Mouse (Mus musculus) brain, embryonic 14.5 days (tissue): ENCODE measurements at regions not wholly inside any gene's neighbourhood (a gene's known extent, or its start where the extent isn't known, plus 50 kb on each side); places are given as distances from the start of the nearest gene placed in this dataset.

Experiments
- CTCF ChIP-seq: fragments of 200-500 bp; IDR thresholded peaks from 2 replicates; pipeline ENCODE4 v1.5.1; 2012; ENCODE audit warnings: inconsistent platforms, mild to moderate bottlenecking, moderate library complexity, borderline replicate concordance; ENCODE audit not compliant: insufficient read depth, insufficient read length; ENCODE audit errors: extremely low read depth
- POLR2A ChIP-seq: fragments of 200-500 bp; IDR thresholded peaks from 2 replicates; pipeline ENCODE4 v1.6.1; 2012; ENCODE audit warnings: mild to moderate bottlenecking, inconsistent platforms, borderline replicate concordance; ENCODE audit not compliant: poor library complexity, insufficient read depth, insufficient read length, severe bottlenecking; ENCODE audit errors: extremely low read depth

GRCm38 (mm10) chr17:31776949-31777607 is 78.5 kb downstream of the Sik1 start:
- no peak for TF ChIP-seq CTCF
- TF ChIP-seq POLR2A, result no peak
